Mouse (Mus musculus) spleen, adult 12 weeks (tissue): Measurements from ENCODE around the gene Sertad1.
"Not testable (repeated sequence)": the region's sequence is repeated elsewhere in the genome, so short reads cannot be mapped to it uniquely, and the experiment has no call there.

Source experiments
- DNase-seq: peaks from one replicate; pipeline ENCODE4 v3.0.0; 2022; ENCODE audit warnings: low spot score

The Sertad1 gene

DNA sequence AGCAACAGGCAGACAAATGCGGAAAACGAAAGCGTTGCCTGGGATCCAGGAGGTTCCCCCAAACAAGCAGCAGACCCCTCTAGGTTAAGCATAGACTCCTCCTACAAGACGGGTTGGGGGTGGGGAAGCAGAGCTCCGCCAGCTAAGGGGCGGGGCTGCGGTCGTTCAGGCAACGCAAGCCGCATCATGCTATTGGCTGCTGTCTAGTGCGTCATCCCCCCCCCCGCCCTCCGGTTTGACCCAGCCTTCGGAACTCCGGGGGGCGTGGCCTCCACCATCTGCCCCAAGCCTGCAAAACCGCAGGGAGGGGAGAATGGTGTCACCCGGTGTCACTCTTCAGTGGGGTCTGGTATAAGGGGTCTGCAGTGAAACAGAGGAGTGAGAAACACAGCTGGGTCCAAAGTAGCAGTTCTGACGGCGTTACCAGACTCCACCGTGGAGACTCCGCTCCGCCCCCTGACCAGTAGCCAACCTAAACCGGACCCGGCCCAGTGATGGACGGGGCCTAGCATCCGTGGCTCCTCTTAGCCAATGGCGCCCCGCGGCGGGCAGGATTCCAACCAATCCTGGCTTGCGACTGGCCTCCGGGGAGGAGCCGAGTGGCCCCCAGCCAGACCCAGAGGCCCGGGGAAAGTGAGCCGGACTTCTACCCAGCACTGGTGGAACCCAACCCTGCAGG lies 13.4 kb upstream of the Sertad1 start, which contains the start of gene Sertad3:
Gene Sertad3, plus strand, starts transcription at position 613 of the 679 bp plus-strand sequence.
- peak; percentile 98 for DNase-seq

DNA sequence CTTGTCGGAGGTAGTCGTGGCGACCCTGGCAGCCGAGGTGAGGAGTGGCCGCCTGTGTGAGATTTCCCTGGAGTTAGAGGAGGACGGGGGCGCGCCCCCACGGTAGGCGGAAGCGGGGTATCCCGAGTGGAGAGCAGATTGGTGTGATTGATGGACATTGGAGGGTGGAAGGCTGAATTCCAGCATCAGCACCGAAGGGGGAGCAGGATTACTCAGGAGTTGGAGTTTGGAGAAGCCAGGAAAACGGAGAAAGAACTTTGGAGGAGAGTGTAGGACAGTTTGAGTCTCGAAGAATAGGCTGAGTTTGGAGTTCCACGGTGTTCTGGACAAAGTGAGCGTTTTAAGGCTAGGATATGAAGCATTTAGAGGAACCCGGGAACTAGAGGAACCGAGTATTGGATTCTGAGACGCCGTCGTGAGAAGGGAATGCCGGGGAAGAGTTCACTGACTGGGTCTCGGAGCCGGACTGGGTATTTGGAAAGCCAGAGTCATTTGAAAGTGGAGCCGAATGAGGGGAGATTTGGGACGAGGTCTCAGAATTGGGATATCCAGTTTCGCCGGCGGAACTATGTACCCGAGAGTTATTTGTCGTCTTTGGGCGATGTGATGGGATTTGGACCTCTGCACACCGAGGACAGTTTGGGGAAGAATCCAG lies 12.7 kb upstream of the Sertad1 start:
- DNase-seq = no peak

DNA sequence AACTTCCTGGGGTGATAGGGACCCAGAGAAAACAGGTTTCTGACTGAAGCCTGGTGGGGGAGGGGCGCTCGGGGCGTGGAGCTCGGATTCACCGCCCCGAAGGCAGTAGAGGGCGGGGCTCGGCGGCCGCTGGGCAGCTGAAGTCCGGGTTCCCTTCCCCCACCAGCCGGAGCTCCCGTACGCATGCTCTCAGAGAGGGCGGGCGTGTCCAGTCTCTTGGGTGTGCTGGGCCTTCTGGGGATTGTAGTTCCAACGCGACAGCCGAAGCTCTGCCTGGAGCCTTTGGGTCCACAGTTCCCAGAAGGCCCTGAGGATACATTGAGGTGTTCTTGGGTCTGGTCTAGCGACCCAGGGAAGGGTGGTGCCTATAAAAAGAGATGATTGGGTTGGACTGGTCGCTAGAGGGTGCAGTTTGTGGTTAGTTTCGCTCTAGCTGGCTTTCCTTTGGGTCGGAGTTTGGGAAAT lies 12.2 kb upstream of the Sertad1 start:
- DNase-seq = peak; percentile 94

DNA sequence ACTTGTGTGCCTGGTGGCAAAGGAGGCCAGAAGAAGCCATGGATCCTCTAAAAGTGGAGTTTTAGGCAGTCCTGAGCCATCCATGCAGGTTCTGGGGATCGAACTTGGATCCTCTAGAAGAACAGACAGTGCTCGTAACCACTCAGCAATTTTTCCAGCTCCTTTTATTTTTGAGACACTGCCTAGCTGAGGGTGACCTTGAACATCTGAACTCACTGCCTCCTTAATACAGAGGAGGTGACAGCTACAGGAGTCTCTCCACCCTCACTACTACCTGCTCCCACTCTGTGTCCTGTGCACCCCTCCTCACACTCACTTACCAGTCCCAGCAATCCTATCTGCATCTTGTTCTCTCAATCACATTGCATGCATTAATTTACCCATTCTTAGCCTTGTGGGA lies 11.1 kb upstream of the Sertad1 start:
- DNase-seq = no peak

DNA sequence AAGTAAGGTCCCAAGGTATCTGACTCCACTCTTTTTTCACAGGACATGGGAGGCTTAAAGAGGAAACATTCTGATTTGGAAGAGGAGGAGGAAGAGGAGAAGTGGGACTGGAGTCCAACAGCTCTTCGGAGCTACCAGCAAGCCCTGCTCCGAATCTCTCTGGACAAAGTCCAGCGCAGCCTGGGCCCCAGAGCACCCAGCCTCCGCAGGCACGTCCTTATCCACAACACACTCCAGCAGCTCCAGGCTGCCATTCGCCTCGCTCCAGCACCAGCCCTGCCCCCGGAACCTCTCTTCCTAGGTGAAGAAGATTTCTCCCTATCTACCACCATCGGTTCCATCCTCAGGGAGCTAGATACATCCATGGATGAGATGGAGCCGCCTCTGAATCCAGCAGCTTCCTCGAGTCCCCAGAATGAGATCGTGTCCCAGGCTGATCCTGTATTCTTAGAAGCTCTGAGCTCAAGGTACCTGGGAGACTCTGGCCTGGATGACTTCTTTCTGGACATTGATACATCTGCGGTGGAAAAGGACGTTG lies 10.5 kb upstream of the Sertad1 start:
- no peak for DNase-seq

DNA sequence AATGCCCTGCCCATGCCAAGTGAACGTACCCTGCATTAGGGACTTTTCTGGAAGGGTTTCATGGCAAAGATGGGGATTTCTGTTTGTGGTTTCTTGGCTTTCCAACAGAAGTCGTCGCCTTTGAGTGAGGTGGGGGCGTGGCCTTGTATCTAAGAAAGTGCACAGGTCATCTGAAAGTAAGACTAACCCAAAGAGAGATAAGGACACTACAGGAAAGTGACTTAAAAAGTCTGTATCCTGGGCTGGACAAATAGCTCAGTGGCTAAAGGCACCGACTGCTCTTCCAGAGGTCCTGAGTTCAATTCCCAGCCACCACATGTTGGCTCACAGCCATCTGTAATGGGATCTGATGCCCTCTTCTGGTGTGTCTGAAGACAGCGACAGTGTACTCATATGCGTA lies 8.1 kb upstream of the Sertad1 start:
- no peak for DNase-seq

DNA sequence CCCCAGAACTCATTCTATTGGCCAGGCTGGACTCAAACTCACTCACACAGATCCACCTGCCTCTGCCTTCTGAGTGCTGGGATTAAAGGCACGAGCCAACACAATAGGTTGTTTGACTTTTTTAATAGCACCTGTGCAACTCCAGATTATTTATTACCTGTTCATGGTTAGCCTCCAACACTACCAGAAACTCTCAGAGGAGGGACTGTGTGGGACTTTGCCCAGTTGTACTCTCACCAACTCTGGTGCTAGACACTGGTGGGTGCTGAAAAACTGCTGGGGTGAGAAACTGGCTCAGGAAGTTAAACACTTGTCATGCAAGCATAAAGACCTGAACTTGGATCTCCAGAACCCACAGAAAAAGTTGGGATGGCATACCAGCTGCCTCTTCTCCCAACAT lies 7.0 kb upstream of the Sertad1 start:
- DNase-seq = no peak

DNA sequence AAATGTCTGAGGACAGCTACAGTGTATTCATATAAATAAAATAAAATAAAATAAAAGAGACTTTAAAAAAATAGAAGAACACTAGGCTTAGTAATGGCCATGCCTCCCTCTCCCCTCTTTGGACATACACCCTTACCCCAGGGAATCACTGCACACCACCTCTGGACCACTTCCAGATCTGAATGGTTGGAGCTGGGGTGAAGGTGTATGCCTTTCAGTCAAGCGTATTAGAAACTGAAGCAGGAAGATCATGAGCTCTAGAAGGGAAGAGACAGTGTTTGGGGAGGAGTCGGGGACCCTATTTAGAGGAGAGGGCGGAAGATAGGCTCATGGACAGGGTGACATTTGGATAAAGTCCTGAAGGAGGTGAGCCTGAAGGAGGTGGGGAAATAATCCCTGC lies 6.2 kb upstream of the Sertad1 start:
- DNase-seq = no peak

DNA sequence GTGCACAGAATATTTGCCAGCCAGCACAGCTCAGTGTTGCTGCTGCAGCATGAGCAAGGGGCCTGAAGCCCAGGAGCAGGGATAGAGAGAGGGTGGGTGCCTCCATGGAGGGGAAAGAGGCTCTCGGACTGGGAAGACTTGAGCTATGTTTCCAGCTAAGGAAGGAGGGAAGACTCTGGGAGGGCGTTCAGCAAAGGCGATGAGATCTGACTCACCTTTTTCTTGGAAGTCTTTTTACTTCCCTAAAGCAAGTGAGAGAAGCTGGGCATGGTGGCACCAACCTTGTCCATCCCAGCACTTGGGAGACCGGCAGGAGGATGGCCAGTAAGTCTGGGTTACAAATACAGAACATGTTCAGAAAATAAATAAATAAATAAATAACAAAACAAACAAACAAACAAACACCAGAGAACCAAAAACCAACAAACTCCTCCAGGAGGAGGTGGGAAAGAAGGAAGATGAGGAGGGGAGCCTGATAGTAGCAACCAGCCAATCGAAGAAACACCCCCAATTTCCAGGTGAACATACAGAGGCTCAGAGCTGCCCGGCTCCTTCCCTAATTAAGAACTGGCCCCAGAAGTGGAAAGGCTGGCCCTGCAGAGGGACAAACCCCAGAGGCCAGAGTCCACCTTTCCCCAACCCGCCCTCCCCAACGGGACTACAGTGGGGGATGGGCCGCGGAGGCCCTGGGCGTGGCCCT lies 5.6 kb upstream of the Sertad1 start:
- DNase-seq = no peak

DNA sequence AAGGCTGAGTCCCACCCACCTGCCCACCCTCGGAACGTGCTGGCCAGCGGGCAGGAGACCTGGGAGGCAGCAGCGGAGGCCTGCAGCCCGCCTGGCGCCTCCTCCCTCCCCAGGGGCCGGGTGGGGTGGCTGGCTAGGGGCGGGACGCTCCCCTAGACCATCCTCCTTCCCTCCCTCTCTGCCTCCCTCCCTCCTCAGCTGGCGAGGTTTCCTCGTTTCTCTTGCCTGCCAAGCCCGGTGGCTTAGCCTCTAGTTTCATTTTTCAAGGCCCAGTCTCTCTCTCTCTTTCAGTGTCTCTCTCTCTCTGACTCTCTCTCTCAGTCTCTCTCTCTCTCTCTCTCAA lies 5.1 kb upstream of the Sertad1 start:
- DNase-seq = peak; percentile 67

DNA sequence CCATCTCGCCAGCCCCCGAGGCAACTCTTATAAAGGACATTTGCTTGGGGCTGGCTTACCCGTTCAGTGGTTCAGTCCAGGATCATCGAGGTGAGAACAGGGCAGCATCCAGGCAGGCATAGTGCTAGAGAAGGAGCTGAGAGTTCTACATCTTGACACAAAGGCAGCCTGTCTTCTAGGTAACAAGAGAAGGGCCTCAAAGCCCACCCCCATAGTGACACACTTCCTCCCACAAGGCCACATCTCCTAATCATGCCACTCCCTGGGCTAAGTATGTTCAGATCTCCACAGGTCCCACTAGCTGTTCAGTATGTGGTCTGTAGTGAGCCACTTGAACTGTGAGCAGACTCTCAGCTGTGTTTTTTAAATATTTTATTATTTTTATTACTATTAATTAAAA lies 2.9 kb upstream of the Sertad1 start:
- no peak for DNase-seq

DNA sequence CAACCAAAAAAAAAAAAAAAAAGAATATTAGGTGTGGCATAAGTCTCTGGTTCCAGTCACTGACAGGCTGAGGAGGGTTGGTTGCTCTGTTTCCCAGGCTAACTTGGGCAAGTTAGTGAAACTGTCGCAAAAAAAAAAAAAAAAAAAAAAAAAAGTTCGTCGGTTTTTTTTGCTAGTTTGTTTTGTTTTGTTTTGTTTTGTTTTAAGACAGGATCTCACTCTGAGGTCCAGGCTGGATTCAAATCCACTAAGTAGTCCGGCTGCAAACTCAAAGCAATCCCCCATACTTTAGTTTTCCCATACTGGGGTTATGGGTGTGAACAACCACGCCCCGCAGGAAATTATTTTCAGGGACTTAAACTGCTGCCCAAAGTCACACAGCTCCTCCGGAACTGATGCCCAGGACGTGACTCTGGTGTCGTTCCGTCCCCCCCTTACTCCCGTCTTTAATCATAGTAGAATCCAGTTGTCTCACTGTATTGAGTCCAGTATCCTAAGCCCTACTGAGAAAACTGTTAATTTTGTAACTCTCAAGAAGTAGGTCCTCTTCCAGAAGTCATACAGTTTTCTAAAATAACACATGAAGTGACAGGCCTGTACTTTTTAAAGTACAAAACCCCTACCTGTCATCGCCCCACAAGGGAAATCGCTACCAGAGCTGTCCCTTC lies 474 bp upstream of the Sertad1 start:
- peak; percentile 34 for DNase-seq

DNA sequence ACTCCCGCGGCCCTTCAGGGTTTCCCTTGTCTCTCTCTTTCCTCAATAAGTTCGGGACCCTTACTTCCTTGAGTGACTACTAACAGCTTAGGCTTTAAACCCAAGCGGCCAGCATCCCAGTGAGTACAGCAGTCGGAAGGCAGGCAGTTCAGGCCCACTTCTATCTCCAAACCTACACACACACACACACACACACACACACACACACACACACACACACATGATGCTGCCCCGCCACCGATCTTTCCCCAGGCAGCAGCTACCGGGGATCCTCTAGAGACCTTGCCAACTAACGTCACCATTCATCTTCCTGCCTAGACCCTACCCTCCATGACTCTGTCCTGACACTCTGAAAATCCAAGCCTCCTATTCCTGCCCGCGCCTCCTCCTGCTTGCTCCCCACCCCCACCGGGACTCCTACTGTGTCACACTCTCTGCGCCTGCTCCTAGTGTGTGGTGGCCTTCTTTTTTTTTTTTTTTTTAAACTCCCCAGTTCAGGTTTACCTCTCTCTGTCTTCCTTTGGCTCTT lies 1.1 kb downstream of the Sertad1 start:
- DNase-seq = no peak

DNA sequence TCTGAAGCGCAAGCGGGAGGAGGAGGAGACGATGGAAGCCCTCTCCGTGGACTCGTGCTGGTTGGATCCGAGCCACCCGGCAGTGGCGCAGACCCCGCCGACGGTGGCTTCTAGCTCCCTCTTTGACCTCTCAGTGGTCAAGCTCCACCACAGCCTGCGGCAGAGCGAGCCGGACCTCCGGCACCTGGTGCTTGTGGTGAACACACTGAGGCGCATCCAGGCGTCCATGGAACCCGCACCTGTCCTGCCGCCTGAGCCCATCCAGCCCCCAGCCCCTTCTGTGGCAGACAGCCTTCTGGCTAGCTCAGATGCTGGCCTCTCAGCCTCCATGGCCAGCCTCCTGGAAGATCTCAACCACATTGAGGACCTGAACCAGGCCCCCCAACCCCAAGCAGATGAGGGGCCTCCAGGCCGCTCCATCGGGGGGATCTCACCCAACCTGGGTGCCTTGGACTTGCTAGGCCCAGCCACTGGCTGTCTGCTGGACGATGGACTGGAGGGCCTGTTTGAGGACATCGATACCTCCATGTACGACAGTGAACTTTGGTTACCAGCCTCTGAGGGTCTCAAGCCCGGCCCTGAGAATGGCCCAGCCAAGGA lies 2.7 kb downstream of the Sertad1 start:
- DNase-seq = no peak

DNA sequence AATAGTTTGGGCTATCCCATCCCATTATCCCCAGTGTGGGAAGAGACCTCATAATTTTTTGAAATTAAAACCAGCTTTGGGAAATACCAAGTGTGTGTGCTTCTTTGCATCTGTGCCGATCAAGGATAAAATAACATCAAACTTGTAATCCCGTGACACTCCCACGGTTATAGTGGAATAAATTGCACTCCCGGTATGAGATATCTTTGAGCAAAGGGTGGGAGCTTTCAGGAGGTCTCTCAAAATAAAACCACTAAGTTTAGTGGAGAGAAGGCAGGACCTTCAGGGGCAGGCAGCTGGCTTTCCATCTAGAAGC lies 3.5 kb downstream of the Sertad1 start:
- no peak for DNase-seq

DNA sequence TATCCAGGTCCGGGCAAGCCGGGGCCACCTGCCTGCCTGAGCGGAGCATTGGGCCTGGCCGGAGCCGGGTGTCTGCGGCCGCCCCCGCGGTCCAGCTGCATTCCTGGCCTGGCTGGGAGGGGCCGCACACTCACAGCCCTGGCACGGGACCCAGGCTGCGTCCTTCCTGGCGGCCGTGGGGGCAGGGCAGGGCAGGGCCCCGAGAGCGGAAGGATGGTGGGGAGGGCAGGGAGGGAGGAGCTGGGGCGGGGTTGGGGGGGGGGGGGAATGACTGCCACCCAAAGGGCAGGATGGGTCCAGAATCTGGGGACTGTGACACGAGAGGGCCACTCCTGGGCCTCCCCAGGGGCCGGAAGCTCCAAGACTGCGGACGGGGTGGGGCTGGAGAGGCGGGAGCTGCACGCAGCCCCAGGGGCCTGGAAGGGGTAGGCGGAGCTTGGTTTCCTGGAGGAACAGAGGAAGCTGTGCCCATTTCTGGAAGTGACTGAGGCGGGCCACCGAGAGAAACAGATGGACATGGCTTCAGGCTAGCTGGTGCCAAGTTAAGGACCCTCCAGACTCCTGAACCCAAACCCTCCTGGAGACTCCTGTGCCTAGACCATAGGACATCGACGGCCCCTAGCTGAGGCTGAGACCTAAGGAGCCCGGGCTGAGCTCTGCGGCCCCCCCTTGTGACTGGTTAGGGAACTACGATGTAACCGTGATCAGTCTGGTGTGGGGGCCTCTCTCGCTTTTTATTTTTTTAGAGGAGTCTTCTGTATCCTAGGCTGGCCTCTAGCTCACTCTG lies 4.0 kb downstream of the Sertad1 start:
- DNase-seq = peak; percentile 89

DNA sequence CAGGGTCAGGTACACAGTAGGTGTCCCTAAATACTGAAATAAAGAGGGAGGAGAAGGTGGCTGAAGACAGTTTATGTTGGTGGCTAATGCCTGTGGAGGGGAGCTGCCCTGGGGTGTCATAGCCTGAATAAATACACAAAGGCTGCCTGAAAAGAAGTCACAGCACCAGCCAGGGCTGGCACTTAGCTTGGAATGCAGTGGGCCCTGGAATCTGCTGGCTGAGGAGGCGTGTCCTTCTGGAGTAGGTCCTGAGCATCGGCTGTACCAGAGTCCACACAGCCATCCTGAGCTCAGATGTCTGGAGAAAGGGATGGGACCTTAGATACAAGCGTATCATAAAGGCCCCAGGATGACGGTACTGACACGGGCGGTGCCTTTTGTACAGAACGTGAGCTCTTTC lies 5.1 kb downstream of the Sertad1 start:
- no peak for DNase-seq

DNA sequence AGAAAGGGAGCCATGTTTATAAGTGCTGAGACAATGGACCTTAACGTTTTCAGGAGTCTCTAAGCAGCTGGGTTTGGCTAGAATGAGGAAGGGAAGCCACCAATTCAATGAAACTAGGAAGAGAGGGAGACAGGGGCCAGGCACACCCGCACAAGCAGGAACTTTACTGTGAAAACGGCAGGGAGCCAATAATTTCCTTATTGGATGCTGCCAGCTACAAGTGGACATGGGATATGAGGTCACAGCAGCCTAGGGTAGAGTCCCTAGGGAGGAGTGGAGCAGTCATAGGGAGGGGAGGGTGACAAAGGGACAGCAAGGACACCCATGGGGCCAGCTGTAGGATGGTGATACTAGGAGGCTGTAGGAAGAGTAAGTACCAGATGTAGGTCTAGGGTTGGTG lies 6.3 kb downstream of the Sertad1 start:
- no peak for DNase-seq

DNA sequence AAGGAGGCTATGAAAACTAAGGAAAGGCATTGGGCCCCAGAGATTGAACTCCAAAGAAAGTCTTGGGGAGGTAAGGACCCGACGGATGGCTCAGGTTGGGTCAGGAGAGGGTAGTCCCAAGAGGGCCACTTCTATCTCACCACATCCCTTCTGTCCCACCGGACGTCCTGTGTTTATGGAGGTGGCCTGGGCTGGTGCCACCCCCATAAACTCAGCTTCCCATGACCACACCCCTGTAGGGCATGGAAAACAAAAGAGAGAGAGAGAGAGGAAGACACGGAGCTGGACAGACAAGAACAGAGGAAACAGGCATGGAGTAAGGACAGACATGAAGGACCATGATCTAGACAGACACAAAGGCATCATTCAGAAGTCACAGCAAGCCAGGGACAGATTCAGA lies 6.7 kb downstream of the Sertad1 start:
- no peak for DNase-seq

DNA sequence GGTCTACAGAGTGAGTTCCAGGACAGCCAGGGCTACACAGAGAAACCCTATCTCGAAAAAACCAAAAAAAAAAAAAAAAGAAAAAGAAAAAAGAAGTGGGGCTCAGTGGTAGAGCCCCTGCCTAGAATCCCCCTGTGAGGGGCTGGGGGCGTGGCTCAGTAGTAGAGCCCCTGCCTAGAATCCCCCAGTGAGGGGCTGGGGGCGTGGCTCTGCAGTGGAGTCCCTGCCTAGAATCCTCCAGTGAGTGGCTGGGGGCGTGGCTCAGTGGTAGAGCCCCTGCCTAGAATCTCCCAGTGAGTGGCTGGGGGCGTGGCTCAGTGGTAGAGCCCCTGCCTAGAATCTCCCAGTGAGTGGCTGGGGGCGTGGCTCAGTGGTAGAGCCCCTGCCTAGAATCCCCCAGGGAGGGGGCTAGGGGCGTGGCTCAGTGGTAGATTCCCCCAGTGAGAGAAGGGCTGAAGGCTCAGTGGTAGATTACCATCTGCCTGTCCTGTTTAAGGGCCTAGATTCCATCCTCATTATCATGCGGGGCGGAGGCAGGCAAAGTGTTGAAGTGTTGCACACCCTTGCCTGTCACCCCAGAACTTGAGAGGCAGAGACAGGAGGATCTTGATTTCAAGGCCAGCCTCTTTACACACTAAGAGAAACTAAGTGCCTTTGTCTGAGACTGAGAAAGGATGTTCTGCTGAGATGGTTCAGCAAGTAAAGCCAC lies 8.1 kb downstream of the Sertad1 start:
- DNase-seq = not testable (repeated sequence)

DNA sequence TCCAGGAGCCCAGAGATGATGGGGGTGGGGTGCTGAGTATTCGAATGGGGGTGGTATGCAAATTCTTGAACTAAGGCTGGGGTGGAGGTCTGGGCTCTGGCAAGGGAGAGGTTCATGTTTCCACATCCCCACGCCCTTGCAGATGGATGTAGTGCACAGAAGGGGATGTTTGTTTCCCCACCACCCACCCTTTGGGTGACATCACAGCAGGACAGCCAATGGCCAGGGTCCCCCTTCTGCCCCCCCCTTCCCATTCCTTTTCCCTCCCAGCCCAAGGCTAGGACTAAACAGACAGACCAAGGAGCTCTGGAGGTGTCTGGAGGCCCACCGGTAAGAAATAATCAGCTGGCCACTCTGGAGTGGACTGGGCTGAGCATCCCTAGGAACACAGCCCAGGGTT lies 12.3 kb downstream of the Sertad1 start, which contains the start of gene Prx:
Gene Prx, plus strand, starts transcription at position 289 of the 400 bp plus-strand sequence.
- DNase-seq = no peak
